Mouse (Mus musculus) embryonic facial prominence, embryonic 15.5 days (tissue): ENCODE measurements around the gene Bms1. TPM values are rescaled to one million over a fixed set of nuclear protein-coding genes. Genes with fewer than 3 reads are reported as not detected.

ENCODE experiments used
- microRNA-seq: library from miRNA; unstranded; fragments of <30 nt; microRNA quantifications from one replicate; pipeline ENCODE4, GENCODE M21; 2016; ENCODE audit warnings: borderline number of aligned reads
- polyA plus RNA-seq: library from polyadenylated mRNA; unstranded; fragments of >200 nt; fragmentation: Nextera tagmentation; extraction: Ambion mirVana; gene quantifications from 2 replicates; pipeline ENCODE4 v1.2.1, GENCODE M21; 2015

Bms1 gene
- polyA plus RNA-seq, 1 experiment from 2014 or later, result 32.6 TPM

Small RNAs within 50 kb of the gene (microRNA-seq; reads per million reads assigned to microRNA genes)
- not detected for gene Gm25953

Other genes starting within 250 kb of the Bms1 start
- 1.8 and 3.0 TPM in 2 replicates for gene Ret, start 221.8 kb downstream of the Bms1 start, polyA plus RNA-seq
- gene Zfp248, start 36.1 kb upstream of the Bms1 start, polyA plus RNA-seq, result 8.7 and 9.2 TPM in 2 replicates
- gene Zfp9, start 59.8 kb upstream of the Bms1 start, polyA plus RNA-seq, result 15.5 and 15.8 TPM in 2 replicates
- 10.8 and 12.0 TPM in 2 replicates for gene Ankrd26, start 142.8 kb upstream of the Bms1 start, polyA plus RNA-seq